Mouse (Mus musculus) neural tube, embryonic 11.5 days (tissue): ENCODE measurements at regions not wholly inside any gene's neighbourhood (a gene's known extent, or its start where the extent isn't known, plus 50 kb on each side); places are given as distances from the start of the nearest gene placed in this dataset.
"Not testable (repeated sequence)": the region's sequence is repeated elsewhere in the genome, so short reads cannot be mapped to it uniquely, and the experiment has no call there.

Experiments
- ATAC-seq: fragments of 200-750 bp; cut with Nextera tagmentation; 2 replicates; pipeline ENCODE4 v1.8.0; 2017; ENCODE audit warnings: moderate number of reproducible peaks, mild to moderate bottlenecking, moderate TSS enrichment, moderate library complexity; ENCODE audit not compliant: insufficient read depth, low FRiP score, low TSS enrichment
- DNase-seq: peaks from one replicate; pipeline ENCODE4 v3.0.0-alpha.2; 2015; ENCODE audit warnings: low spot score
- H3K27ac ChIP-seq: fragments of 300-500 bp; sonication (generic); 2 replicates; pipeline ENCODE4 v1.5.1; 2014; ENCODE audit warnings: low read depth, mild to moderate bottlenecking, low read length
- H3K27me3 ChIP-seq: fragments of 300-500 bp; sonication (generic); 2 replicates; pipeline ENCODE4 v1.6.1; 2014; ENCODE audit warnings: mild to moderate bottlenecking, low read length, mixed read lengths; ENCODE audit not compliant: control insufficient read depth, insufficient read depth
- H3K36me3 ChIP-seq: fragments of 300-500 bp; sonication (generic); 2 replicates; pipeline ENCODE4 v1.6.1; 2014; ENCODE audit warnings: mild to moderate bottlenecking, low read length, moderate library complexity, mixed read lengths; ENCODE audit not compliant: control insufficient read depth, insufficient read depth
- H3K4me1 ChIP-seq: fragments of 300-500 bp; sonication (generic); 2 replicates; pipeline ENCODE4 v1.6.1; 2014; ENCODE audit warnings: low read length, mixed read lengths; ENCODE audit not compliant: control insufficient read depth, insufficient read depth
- H3K4me2 ChIP-seq: fragments of 300-500 bp; sonication (generic); 2 replicates; pipeline ENCODE4 v1.6.1; 2014; ENCODE audit warnings: low read depth, mild to moderate bottlenecking, moderate library complexity
- H3K4me3 ChIP-seq: fragments of 300-500 bp; sonication (generic); 2 replicates; pipeline ENCODE4 v1.5.1; 2014; ENCODE audit warnings: low read depth, low read length
- H3K9ac ChIP-seq: fragments of 300-500 bp; sonication (generic); 2 replicates; pipeline ENCODE4 v1.6.1; 2014; ENCODE audit warnings: mild to moderate bottlenecking, low read length
- H3K9me3 ChIP-seq: fragments of 300-500 bp; sonication (generic); 2 replicates; pipeline ENCODE4 v1.6.1; 2016; ENCODE audit warnings: low read length; ENCODE audit not compliant: control insufficient read depth
- WGBS: fragments of 180-500 bp; shearing (Covaris S2); extraction: QIAGEN DNeasy Blood & Tissue Kit; methylation state at CpG from one replicate; pipeline ENCODE4 v1.1.7; 2014; 5-methylcytosine and 5-hydroxymethylcytosine counted together

DNA sequence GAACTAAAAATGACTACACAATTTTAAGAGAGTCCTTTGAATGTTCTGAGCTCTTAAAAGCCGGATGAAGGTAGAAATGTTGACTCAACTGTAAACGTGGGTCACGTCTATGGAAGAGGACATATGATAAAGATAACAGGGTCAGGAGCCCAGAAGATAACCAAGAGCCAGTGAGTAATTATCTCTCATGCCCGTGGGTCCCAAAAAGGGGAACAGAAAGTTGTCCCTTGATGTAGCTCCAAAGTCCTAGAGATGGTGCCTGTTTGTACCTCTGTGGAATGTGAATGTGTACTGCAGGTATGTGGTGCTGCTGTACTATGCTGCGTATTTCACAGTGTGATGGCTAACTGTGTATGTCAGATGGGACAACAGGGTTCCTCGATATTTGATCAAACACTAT is 479.1 kb downstream of the Gja1 start:
- WGBS: 94% methylated on average over 6 of the region's 6 CpGs
- ATAC-seq: no peak

GRCm38 (mm10) chr10:56879744-56880143 is 502.6 kb downstream of the Gja1 start:
- WGBS: 82% methylated on average over 7 of the region's 7 CpGs
- Histone ChIP-seq H3K4me3 (no peak overlapping the region), H3K36me3 (no peaks in the 10 kb centered on the region), H3K27me3 (no peaks in the 10 kb centered on the region), H3K4me1 (no peaks in the 10 kb centered on the region), H3K9ac (no peak overlapping the region), H3K27ac (no peak overlapping the region), H3K9me3 (no peaks in the 10 kb centered on the region), H3K4me2 (no peak overlapping the region)
- no peak for ATAC-seq
- no peak for DNase-seq

More for the DNA sequence above, 479.1 kb downstream of the Gja1 start:
- H3K4me3 ChIP-seq: no peak overlapping the region
- H3K9me3 ChIP-seq: no peaks in the 10 kb centered on the region
- no peaks in the 10 kb centered on the region for H3K4me1 ChIP-seq
- H3K9ac ChIP-seq: no peak overlapping the region
- H3K36me3 ChIP-seq: no peaks in the 10 kb centered on the region
- H3K27ac ChIP-seq: no peak overlapping the region
- no peaks in the 10 kb centered on the region for H3K27me3 ChIP-seq
- H3K4me2 ChIP-seq: no peak overlapping the region
- no peak for DNase-seq

GRCm38 (mm10) chr10:56880154-56880591 is 503.0 kb downstream of the Gja1 start:
- H3K27me3 ChIP-seq: no peaks in the 10 kb centered on the region
- H3K4me2 ChIP-seq: no peak overlapping the region
- H3K4me3 ChIP-seq: no peak overlapping the region
- H3K9ac ChIP-seq: no peak overlapping the region
- ATAC-seq: no peak
- 79% methylated on average over 12 of the region's 12 CpGs for whole genome bisulfite sequencing
- no peak for DNase-seq
- no peaks in the 10 kb centered on the region for H3K4me1 ChIP-seq
- no peaks in the 10 kb centered on the region for H3K9me3 ChIP-seq
- H3K36me3 ChIP-seq: no peaks in the 10 kb centered on the region
- H3K27ac ChIP-seq: no peak overlapping the region

- no peaks in the 10 kb centered on the region for H3K27me3 ChIP-seq
- H3K27ac ChIP-seq: no peak overlapping the region
- DNase-seq (no peak), ATAC-seq (no peak)
- H3K9ac ChIP-seq: no peak overlapping the region
- no peaks in the 10 kb centered on the region for H3K9me3 ChIP-seq
- no peak overlapping the region for H3K4me2 ChIP-seq
- H3K36me3 ChIP-seq: no peaks in the 10 kb centered on the region
- H3K4me1 ChIP-seq: no peaks in the 10 kb centered on the region
- 71% methylated on average over 4 of the region's 4 CpGs for WGBS
- H3K4me3 ChIP-seq: no peak overlapping the region
These were observed 507.6 kb downstream of the Gja1 start for GRCm38 (mm10) chr10:56884456-56885410.

- H3K27me3 ChIP-seq, H3K4me1 ChIP-seq, DNase-seq, H3K9ac ChIP-seq, H3K36me3 ChIP-seq, H3K9me3 ChIP-seq, ATAC-seq, H3K4me2 ChIP-seq, H3K4me3 ChIP-seq, H3K27ac ChIP-seq: not testable (repeated sequence)
- 80% methylated on average over 2 of the region's 2 CpGs for WGBS
These were observed 514.4 kb downstream of the Gja1 start for GRCm38 (mm10) chr10:56891530-56891929.

DNA sequence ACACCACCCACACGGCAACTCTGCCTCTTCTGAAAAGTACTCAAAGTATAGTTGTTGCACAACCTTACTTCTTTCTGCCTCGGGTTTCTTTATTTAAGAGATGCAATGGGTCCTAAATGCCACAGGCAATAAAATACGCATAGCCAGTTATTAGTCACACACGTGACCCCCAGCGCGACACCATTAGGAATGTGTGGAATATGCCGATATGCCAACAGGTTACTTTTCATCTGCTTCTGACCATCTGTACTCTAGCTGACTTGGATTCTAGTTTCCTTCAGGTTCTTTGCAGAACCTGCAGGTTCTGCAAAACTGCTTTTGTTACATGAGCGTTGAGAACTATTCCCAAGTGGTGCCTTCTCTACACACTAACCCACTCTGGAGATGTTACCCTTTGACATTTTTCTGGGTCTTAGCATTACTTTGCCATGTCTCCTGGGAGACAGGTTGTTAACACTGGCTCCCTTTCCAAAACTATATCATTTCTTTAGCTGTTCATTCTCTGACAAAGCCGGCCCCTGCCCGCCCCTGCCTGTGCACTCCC is 515.6 kb downstream of the Gja1 start:
- no peak overlapping the region for H3K9ac ChIP-seq
- H3K4me2 ChIP-seq: no peak overlapping the region
- no peaks in the 10 kb centered on the region for H3K27me3 ChIP-seq
- H3K4me3 ChIP-seq: no peak overlapping the region
- 0 out of 2 replicates have a peak overlapping the region, but pooled peaks have one; percentile 39 for H3K27ac ChIP-seq
- H3K36me3 ChIP-seq: no peaks in the 10 kb centered on the region
- no peak for DNase-seq
- no peak for ATAC-seq
- WGBS: 54% methylated on average over 10 of the region's 10 CpGs
- H3K9me3 ChIP-seq: no peaks in the 10 kb centered on the region
- peaks cover 4% of the 10 kb centered on the region; the same call in 1 of the 2 replicates for H3K4me1 ChIP-seq

GRCm38 (mm10) chr10:56893210-56893705 is 516.1 kb downstream of the Gja1 start:
- Histone ChIP-seq H3K4me2 (no peak overlapping the region), H3K27me3 (no peaks in the 10 kb centered on the region), H3K36me3 (no peaks in the 10 kb centered on the region), H3K4me3 (no peak overlapping the region), H3K9ac (no peak overlapping the region), H3K4me1 (peaks cover 4% of the 10 kb centered on the region; the same call in 1 of the 2 replicates), H3K27ac (0 out of 2 replicates have a peak overlapping the region, but pooled peaks have one; percentile 39), H3K9me3 (no peaks in the 10 kb centered on the region)
- ATAC-seq: peak; percentile 83
- 26% methylated on average over 8 of the region's 8 CpGs for WGBS
- DNase-seq: peak; percentile 38

DNA sequence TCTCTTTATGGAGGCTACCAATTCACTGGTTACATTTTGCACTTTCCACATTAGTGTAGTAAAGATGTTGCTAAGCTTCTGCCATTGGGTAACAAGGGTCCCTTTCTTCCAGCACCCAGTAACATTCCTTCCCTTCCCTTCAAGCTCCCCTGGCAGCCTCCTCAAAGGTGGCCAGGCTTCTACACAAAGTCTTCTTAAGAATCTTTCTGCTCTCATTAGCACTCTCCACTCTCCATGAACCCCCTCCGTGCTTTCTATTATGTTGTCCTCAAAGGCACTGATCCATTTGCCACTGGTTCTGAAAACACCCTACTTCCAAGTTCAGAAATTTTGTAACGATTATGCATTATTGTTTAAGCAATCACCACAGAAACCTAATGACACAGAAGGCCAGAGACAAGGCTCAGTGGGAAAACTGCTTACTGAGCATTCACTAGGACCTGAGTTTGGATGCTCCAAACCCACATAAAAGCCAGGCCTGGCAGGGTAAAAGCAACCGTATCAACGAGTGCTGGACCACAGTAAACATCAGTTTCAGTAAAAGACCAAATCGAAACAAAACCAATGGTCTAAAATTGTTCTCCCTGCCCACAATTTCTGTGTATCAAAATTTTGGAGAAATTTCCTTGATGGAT is 522.6 kb downstream of the Gja1 start:
- 71% methylated on average over 5 of the region's 5 CpGs for WGBS
- Histone ChIP-seq H3K4me3 (no peak overlapping the region), H3K4me1 (no peaks in the 10 kb centered on the region), H3K9me3 (no peaks in the 10 kb centered on the region), H3K27me3 (no peaks in the 10 kb centered on the region), H3K27ac (no peak overlapping the region), H3K4me2 (no peak overlapping the region), H3K36me3 (no peaks in the 10 kb centered on the region), H3K9ac (no peak overlapping the region)
- ATAC-seq: no peak
- DNase-seq: no peak
